Mouse (Mus musculus) cerebellum, adult (tissue): ENCODE measurements around the gene Ly86.

Experiments
- ATAC-seq: cut with Nextera tagmentation; 2 replicates; pipeline ENCODE4 v1.9.2; 2017; ENCODE audit warnings: mild to moderate bottlenecking, moderate library complexity, mixed read lengths; ENCODE audit not compliant: insufficient number of reproducible peaks, low FRiP score, low TSS enrichment

Gene Ly86

DNA sequence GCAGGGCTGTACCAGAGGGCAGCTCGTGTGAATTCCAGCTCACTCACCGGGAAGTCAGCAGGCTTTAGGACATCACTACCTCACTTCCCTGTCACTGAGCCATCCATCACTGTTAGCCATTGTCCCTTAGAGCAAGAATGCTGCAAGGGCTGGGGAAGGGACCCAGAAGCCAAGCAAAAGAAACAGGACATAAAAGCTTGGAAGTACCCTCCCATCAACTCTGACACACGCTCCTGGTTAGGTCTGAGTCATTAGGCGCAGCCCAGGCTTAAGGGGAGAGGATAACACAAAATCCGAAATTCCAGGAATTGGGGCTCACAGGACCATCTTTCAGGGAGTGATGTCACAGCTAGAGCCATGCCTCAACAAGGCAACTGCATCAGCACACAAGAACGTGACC, 109.3 kb downstream of the Ly86 start:
- ATAC-seq = no peak

DNA sequence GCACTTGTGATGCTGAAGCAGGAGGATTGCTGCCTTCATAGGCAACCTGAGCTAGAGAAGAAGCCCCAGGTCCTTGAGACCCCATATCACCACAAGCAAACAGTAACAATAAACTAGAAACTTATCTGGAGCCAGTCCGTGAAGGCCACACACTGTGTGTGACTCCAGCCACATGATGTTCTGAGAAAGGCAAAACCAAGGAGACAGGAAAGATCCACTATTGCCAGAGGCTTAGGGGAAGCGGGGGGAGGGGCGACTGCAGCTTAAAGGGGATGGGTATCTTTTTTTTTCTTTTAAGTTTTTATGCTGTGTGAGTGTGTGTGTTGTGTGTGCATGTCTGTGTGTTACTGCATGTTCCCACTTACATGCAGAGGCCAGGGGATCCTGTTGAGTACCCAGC, 110.6 kb downstream of the Ly86 start:
- ATAC-seq = no peak

DNA sequence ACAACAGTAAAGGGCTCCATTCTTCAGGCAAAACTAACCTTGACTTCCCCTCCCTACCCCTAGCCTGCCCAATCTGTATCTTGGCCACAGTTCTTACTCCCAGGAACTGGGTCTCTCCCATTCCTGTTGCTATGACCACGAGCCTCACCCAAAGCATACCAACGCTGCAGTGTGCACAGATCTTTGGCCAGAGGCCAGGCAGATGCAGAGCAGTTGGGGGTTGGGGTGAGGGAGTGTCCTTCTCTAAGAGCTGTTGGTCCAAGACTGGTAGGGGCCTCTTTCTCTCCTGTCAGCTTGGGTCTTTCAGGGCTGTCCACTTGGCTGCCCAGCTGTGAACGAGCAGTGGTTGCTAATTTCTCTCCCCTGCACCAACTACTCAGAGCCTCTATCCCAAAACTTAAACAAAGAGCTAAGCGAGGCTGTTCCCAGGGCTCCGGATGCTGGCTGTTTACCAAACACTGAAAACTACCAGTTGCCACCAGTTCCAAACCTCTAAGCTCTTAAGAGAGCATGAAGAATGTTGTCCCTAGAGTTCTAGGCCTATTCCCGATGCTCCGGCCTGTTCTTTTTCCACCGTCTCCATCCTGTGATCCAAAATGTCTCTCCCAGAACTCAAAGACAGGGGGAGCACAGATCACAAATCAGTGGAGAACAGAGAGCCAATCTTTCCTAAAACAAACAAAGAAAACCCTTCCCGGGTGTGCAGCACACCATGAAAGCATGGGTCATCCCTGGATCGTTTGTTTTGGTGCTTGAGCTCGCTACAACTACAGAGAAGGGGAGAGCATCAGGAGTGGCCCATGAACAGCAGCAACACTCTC, 112.2 kb downstream of the Ly86 start:
- ATAC-seq = no peak

GRCm38 (mm10) chr13:37458557-37458956, 113.5 kb downstream of the Ly86 start:
- ATAC-seq = no peak

DNA sequence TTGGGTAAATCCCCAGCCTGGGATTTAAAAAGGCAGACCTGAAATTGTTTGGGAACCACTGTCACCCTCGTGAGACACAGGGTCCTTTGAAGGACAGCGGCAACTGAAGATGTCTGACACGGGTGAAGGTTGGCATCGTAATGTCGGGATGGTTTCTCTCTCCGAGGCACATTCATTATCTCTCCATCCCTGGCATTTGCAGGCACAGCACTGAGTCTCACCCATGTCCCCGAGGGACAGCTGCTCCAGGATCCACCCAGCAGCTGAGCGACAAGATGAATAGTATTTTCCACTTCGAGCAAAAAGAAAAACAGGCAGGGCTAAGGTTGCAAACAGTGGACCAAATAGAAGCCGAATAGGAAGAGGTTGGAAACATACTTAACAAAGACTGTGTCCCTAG, 114.0 kb downstream of the Ly86 start:
- no peak for ATAC-seq

- ATAC-seq = no peak
Measured at GRCm38 (mm10) chr13:37459957-37460930, 115.2 kb downstream of the Ly86 start.

DNA sequence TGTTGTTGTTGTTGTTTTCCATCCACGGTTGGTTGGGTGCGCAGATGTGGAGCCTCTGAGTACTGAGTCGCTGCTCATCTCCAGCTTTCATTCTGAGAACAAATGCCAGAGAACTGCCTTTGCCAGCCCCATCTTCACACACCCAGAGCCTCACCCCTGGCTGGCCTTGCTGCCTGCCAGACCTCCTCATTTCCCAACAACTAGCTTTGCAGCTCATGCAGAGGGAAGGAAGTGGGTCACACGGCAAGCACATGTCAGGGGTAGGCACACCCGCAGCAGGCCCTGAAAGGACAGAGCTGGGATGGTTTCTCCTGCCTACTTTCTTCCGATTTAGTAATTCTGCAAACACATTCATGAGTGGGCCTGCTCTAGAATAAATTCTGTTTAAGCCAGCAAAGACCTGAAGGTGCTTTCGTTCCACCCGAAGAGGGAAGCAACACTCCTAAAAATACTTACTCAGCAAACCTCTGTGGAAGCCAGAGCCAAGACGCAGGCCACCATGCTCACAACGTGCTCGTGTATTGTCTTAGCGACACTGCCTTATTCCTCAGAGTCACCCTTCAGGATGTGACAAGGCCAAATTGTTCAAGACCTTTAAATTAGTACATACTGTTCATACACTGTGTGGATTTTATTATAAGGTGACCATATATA, 117.2 kb downstream of the Ly86 start:
- no peak for ATAC-seq

DNA sequence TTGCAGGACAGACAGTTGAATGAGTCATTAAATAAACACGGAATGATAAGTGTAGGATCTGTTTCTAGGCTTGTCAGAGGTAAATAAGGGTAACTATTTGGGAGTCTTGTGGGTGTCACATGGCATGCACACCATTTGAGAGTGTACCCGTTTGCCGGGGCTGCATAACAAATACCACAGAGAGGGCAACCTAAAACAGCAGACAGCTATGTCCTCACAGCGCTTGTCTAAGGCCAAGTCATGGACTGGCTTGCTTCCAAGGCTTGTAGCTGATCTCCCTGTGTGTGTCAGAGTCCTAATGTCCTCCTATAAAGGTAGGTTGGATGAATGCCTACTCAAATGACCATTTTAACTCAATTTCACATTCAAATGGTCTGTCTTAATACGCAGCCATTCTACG, 120.7 kb downstream of the Ly86 start:
- no peak for ATAC-seq

- no peak for ATAC-seq
Measured at GRCm38 (mm10) chr13:37467795-37468194, 122.8 kb downstream of the Ly86 start.
